Mouse (Mus musculus) layer of hippocampus, adult 18-20 months (tissue): ENCODE measurements around the gene Lrrtm4. TPM values are rescaled to one million over a fixed set of nuclear protein-coding genes. Genes with fewer than 3 reads are reported as not detected.

ENCODE experiments used
- DNase-seq, 2 experiments: peaks; one replicate each; pipeline ENCODE4 v3.0.0; 2022; ENCODE audit warnings: low spot score in 2 of 2
- total RNA-seq, 2 experiments: library from RNA; stranded (reverse); gene quantifications; 2 replicates each; pipeline ENCODE4 v1.2.3; 2021

Gene Lrrtm4
- total RNA-seq, 2 experiments from 2014 or later, result 56.1 to 61.0 TPM

DNA sequence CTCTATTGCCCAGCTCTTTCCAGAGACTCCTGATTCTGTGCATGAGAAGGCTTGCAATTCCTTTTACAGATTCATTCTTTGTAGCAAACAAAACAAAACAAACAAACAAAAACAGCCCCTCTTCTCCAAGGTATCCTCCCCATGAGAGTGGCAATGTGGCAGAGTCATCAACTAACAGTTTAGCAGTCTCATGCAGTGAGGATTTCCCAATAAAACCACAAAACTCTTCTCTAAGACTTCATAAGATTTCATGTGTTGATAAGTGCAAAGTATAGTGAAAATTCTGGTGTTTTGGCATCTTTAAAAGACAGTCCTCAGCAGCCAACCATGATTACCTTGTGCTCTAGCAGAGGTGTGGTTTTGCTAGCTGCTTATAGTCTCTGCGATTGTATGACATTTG is 284.9 kb downstream of the Lrrtm4 start:
- no peak for DNase-seq

DNA sequence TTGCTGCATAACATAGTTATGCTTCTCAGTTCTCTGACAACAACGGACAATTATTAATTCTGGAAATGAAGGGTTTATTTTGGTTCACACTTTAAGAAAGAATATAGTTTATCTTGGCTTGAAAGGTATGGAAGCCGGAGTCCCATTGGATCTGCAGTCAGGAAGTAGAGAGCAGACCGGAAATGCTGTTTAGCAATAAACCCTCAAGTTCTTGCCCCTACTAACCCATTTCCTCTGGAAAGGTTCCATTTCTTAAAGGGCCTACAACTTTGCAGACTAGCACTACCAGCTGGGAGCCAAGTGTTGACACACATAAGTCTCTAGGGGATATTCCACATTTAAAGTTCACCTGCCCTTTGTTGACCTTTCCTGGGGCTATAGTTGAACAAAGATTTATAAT is 309.7 kb downstream of the Lrrtm4 start:
- no peak for DNase-seq

DNA sequence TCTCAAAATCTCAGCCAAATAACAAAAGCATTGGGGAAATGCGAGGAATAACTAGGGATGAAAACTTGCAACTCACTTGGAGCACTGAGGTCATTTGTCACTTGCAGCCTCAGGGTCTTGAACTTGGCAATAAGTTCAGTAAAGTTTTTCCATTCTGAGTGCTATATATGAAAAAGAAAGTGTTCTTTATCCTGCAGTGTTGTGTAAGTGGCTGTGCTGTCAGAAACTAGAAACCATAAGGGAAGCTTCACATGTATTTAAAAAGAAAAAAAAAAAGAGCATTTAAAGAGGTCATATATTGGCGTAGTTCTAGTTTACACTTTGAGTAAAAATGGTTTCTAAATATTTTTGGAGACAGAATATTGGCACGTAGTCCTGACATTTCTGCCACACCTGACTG is 313.1 kb downstream of the Lrrtm4 start:
- no peak for DNase-seq

GRCm38 (mm10) chr6:80352307-80352706 is 333.6 kb downstream of the Lrrtm4 start:
- DNase-seq, result no peak

- DNase-seq, result no peak
Measured at GRCm38 (mm10) chr6:80357092-80357491, 338.4 kb downstream of the Lrrtm4 start.

- no peak for DNase-seq
Measured at GRCm38 (mm10) chr6:80363593-80363992, 344.9 kb downstream of the Lrrtm4 start.

GRCm38 (mm10) chr6:80366532-80366931 is 347.9 kb downstream of the Lrrtm4 start:
- no peak for DNase-seq

- DNase-seq, result no peak
Measured at GRCm38 (mm10) chr6:80389571-80389970, 370.9 kb downstream of the Lrrtm4 start.

DNA sequence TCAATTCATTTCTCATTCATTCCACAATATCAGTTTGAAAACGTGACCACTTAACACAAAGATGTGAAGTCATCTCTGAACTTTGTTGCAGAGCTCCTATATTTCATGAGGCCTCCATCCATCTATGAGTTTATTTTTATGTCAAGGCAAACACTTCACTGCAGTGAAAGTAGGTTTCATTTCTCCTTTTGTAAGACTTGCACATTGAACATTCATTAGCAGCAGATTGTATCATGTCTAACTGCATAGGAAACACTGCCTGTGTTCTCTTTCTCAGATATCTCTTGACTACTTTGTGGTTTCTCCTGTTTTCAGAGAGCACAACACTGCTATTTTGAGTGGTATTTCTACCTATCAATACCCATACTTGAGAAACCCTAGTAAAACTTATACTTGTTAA is 388.1 kb downstream of the Lrrtm4 start:
- no peak for DNase-seq

- DNase-seq, result no peak
Measured at GRCm38 (mm10) chr6:80440135-80440534, 421.5 kb downstream of the Lrrtm4 start.

DNA sequence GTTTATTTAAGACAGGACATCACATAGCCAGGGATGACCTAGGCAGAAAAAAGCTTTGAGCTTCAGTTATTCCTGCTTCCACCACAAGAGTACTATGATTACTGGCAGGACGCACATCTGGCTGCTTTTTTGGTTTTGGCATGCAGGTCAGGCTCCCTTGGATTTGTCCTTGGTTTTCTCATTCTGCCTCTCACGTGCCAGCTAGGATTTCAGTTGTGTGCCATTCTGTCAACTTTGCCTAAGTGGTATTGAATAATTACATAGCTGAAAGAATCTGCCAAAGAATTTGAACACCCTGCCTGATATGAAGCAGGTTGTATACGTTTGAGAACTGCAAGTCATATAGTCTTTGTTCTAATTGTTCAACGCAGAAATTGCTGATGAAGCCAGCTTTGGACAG is 451.9 kb downstream of the Lrrtm4 start:
- no peak for DNase-seq

GRCm38 (mm10) chr6:80476153-80476552 is 457.5 kb downstream of the Lrrtm4 start:
- peak; percentile 26 to 76 for DNase-seq

DNA sequence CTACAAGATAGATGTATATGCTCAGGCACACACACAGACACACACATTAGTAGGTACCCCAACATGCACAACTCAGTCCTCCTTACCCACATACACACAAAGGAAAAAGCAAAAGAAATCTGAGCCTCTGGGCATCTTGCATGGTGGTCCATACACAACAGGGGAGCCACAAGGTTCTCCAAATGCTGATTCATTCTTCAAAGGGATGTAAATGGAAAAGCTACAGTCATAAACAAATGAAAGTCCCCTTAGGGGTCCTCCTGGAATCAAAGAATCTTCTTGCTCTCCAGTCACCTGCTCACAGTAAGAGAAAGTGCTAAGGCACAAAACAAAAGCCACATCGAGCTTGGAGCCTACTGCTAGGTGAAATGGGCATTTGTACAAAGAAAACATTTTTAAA is 526.3 kb downstream of the Lrrtm4 start:
- DNase-seq, result no peak

- no peak for DNase-seq
Measured at GRCm38 (mm10) chr6:80549907-80550306, 531.2 kb downstream of the Lrrtm4 start.

- DNase-seq, result no peak
Measured at GRCm38 (mm10) chr6:80553398-80553797, 534.7 kb downstream of the Lrrtm4 start.

GRCm38 (mm10) chr6:80554991-80555390 is 536.3 kb downstream of the Lrrtm4 start:
- no peak for DNase-seq

GRCm38 (mm10) chr6:80577227-80577626 is 558.5 kb downstream of the Lrrtm4 start:
- no peak for DNase-seq

DNA sequence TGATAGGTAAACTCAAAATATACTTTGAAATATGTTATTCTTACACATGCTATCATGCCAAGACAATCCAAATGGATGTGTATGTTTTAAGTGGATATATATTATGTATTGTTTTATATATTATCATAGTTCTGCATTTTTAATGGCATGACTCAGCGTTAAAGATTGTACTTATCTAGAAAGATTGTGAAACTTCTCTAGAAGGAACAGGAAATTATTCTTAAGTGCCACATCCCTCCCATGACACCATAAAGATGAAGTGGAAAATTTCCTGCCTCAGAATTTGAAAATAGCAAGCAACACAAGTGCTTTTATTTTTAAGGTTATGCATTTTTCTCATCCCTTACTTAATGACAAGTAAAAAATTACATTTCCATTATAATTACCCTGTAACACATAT is 563.5 kb downstream of the Lrrtm4 start:
- DNase-seq, result no peak

GRCm38 (mm10) chr6:80589776-80590175 is 571.1 kb downstream of the Lrrtm4 start:
- no peak for DNase-seq

DNA sequence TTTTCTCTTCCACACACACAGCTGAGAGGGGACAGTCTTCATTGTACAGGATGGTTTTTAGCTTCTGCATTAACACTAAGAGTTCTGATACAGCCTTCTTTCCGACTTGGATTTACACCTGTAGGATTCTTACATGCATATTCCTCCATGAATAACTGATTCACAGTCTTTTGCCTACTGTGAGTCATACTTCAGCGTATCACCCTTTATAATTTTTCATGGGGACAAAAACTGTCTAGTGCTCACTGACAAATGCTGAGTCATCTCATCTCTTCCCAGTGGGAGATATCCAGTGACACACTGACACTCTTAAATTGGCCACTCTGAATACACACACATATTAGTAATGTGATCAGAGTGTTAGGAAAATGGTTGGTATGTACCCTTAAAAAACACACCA is 600.8 kb downstream of the Lrrtm4 start:
- no peak for DNase-seq

DNA sequence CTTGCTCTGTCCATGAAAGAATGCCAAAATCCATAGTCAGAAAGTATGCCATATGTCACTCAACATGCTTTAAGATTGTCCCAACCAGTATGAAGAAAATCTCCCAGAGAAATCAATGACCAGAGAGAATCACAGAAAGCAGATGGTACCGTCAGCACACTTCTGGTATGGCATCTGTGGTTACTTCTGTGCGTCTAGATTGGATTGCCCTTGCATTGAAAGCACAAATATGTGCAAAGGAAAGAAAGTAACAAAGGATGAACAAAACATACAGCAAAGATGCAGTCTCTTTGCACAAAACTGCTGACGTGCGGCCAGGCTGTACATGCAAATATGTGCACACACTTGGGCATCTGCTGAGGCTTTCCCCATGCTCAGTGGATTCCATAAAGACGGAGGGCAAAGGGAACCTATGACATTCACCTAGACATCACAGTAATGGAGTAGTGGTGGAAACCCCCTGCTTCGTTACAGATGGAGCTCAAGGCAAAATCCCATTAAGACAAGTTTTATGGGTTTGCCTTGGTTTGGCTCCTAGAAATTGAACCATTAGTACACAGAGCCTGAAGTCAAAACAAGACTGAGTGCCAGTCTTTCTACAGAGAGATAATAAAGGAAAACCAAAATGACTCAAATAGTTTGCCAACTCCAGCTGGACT is 604.1 kb downstream of the Lrrtm4 start:
- DNase-seq, result peak; percentile 76 to 88

GRCm38 (mm10) chr6:80625509-80625908 is 606.8 kb downstream of the Lrrtm4 start:
- DNase-seq, result no peak

GRCm38 (mm10) chr6:80662729-80663128 is 644.1 kb downstream of the Lrrtm4 start:
- peak in 1 of 2 experiments; percentile 36 for DNase-seq

DNA sequence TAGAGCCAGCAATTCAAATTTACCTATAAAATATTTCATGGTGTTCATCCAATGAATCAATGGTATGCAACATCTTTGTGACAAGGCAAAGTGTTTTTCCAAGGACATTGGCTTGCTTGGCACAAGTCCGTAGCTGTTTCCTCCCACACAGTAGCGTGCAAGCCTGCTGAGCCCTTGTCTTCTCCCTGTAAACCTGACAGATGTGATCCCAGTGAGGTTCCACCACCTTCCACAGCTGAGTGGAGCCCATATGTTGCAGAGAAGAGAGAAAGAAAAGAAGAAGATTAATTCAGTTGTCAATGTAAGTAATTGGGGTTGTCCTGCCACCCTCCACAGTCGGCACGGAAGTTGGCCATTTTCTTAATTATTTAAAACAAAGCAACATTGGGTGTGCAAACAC is 645.4 kb downstream of the Lrrtm4 start:
- no peak for DNase-seq
